Mouse (Mus musculus) right cerebral cortex, postnatal 36 days (tissue): ENCODE measurements around the gene Arl15.
A peak's percentile ranks its signal among the peaks of the same experiment; 100 is the strongest.

Experiments used
- DNase-seq, 2 experiments: peaks; one replicate each; pipeline ENCODE4 v3.0.0; 2022; ENCODE audit warnings: low spot score in 2 of 2, mixed read lengths in 1 of 2

Gene Arl15

DNA sequence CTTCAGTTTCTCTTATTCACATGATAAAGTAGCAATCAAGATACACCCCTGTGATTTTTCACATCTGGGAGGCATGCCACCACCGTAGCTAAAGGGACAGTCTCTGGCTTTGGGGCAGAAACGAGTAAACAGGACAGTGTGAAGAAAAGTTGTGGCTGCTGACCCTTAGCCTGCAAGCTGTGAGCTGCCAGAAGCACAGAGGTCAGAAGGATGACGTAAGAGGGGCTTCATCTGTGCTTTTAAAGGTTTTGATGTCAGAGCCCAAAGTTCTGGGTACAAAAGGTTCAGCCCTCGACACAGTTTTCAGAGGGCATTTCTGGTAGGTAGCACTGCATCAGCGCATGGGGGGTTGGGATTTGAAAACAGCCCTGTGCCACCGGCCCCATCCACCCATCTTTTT, 266.0 kb downstream of the Arl15 start:
- DNase-seq, result no peak

DNA sequence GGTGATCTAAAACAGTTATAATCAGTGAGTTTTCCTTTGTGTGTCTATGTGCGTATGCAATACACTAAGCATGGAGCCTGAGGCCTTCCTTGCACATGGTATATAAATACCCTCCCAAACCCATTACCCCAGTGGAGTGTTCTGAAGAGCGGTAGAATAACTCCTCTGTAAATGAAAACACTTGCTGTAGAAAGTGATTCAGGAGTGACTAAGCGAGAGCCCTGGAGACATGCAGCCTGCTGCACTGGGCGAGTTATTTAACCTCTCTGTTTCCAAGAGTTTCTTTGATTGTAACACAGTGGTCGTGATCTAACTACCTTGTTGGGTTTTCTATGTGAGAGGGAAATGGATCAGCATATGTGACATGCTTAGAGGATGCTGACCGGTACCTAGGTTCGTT, 266.9 kb downstream of the Arl15 start:
- no peak for DNase-seq

DNA sequence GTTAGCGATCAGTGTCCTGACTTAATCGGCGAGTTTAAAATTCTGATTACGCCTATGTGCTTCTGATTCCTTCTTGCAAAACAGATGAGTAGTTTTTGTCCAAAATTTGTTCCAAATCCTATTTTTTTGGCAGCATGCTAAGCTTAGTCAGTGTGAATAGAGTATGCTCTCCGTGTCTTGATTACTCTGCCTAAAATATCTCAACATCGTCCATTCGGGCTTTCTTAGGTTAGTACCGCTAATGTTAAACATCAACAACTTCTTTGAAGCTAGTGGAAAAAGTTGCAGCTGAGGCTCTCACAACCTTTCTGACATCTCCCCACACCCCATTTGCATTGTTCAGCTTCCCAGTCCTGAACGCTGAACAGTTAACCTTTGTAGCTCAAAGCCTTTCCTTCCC, 269.8 kb downstream of the Arl15 start:
- no peak for DNase-seq

DNA sequence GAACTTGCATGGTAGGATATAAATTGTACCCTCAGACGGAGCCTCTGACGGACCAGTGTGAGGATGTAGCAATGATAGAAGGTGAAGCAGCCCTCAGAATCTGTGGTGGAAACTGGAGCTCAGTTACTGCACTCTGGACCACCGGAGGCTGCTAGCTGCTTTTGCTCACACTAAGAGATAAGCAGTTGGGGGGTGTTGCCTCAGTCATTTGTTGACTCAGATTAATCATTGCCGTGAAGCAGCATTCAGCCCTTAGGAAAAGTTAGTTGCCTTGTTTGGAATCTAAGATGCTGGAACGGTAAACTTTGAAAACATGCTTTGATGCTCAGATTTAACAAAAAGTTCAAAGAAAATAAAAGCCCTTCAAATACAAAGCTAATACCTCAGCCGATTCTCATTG, 270.7 kb downstream of the Arl15 start:
- no peak for DNase-seq

DNA sequence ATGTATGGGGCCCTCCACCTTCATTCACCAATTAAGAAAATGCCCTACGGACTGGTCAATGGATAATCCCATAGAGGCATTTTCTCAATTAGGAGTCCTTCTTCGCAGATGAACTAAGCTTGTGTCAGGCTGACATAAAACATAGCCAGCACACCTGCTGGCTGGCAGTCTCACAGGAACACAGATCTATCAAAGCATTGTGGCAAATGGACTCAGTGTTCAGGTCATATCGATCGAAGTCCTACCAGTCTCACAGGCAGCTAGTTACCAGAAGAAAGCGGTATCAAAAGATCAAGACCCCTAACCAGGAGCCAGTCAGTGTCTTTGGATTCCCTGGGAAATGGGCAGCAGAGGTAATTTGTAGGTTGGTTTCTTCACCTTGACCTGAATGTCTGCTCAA, 274.1 kb downstream of the Arl15 start:
- no peak for DNase-seq

DNA sequence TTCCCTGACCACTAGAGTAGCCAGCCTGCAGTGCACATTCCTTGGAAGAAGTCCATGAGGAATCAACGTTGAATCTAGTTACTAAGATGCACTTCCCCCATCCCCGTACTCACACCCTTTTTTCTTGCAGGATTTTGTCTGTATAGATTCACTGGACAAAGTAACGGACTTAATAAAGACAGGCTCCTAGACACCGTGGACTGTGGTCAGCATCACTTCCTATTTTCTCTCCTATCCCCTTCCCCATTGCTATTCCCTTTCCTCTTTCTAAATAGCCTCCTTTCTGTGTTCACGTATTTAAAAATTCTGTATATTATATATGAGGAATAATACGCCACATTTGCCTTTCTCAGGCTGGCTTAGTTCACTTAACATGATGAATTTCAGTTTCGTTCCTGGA, 277.1 kb downstream of the Arl15 start:
- DNase-seq, result no peak

DNA sequence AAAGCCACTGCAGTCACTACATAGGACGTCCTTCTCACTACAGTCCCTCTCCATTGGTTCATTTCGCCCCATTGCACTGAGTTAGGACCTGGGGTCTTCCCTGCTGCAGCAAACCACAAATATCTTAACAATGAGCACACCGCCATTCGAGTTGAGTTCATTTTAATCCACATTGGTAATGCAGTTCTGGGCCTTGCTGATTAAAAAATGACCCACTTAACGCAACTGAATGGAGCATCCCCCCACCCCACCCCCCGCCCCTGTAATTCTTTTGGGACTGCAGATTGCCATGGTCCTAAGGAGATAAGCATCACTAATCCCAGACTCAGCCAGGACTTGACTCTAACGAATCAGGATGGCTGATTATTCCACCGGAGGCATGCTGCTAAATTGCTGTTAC, 280.2 kb downstream of the Arl15 start:
- no peak for DNase-seq

DNA sequence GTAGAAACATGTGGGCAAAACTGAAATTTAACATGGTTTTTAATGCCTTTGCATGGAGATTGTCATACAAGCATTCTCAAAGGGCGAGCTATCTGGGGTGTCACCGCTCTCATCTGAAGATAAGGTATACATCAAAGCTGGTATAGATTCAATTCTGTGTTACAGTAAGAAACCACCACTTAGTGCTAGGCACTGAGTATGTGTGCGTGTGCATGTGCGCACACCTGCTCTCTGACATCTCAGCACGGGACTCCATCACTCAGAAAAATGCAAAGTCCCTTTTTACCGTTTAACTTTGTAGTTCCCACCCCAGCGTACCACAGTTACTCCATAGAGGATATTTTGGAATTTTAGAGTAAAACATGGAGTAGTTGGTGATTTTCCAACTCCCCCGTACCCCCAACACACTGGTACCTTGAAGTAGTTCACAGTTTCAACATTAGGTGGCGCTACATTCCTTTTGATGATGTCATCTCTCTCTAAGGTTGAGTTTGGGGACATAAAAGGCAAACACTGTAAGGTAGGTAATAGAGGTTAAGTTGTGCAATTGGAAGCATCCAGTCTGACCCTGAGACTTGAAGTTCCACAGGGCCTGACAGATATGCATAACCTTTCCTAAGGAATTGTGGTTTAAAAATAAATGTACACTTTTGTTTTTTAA, 281.5 kb downstream of the Arl15 start:
- no peak for DNase-seq

DNA sequence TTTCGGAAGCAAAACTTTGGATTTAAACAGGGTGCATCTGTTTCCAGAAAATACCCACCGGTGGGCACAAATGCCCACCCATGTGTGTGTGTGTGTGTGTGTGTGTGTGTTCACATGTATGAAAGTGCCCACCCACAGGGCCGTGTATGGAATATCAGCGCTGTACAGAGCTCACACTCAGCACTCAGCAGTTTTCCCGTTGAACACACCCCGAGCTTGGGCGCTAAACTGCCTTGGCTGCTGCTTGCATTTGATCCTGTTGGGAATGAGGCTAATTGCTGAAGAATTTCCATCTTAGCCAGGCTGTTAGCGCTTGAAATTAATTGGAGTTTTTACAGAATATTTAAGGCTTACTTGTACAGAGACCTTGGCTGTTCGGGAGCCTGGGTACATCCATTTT, 282.9 kb downstream of the Arl15 start:
- DNase-seq, result no peak

DNA sequence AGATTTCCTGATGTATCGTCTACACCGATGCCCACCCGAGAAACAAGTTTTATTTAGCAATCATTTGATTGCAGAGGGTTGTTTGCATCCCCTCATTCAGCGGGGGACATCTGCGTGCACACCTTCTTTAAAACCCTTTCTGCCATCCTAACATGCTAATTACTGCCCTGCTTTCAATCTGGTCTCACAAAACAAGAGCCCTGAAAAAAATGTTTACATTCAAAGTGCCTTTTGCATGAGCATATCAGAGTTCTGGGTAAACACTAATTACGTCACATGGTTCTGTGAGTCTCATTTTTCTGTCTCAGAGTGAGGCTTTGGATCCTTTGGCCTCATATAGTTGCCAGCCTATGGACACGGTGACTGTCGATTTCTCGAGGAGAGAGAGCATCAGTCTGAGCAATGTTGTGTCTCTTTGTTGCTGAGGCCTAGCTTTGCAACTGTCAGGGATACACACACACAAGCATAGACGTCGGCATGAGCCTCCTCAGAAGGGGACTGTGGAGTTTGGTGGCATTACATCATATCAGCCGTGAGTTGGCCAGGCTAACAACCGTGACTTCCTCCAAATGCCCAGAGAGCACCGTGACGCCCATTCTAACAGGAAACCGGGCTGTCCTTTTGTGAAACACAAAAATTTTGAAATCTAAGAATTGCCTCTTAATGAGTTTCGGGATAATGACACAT, 283.4 kb downstream of the Arl15 start:
- no peak for DNase-seq

DNA sequence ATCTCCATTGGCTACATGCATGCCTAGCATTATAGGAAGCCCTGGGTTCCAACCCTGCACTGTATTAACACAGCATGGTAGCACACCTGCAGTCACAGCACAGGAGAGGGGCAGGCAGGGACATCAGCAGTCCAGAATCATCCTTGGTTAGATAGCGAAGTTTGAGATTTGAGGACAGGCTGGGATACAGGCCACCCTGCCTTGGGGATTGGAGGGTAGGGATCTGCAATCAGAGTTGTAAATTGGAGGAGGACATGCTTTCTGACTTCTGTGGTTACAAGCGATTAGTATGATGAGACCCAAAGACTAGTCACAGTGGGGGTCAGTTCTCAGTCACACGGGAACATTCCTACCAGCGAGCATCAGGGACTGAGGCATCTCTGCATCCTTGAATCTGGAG, 284.5 kb downstream of the Arl15 start:
- DNase-seq, result no peak

DNA sequence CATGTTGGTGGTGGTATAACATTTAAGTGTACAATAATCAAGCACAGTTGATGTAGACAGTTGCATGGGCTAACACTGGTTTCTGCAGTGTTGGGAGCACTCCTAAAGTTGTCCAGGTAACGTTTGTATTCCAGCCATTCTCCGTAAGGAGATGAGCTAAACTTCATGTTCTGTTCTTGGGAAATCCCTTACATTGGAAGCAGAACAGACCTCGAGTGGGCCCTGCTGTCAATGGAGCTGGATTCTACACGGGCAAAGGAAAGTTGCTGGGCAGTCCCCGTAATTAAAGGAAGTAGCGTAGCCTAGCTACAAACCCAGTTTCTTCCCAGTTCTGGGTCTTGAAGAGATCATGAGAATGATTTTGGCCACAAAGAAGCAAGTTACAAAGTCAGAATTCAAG, 285.4 kb downstream of the Arl15 start:
- no peak for DNase-seq

DNA sequence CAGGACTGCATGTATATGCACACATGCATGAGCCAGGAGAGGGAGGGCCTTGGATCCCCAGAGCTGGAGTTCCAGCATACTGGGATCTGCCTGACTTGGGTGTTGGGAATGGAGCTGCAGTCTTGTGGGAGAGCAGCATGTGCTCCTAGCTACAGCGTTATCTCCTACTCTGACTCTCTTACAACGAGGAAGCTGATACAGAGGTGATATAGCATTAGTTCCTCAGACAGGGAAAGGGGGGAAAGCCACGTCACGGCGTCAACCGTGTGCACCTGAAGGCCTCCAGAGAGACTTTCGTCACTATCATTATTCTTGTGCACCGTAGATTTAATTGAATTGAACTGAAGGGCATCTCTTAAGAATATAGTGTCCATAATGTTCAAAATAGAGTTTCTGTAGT, 286.2 kb downstream of the Arl15 start:
- no peak for DNase-seq

DNA sequence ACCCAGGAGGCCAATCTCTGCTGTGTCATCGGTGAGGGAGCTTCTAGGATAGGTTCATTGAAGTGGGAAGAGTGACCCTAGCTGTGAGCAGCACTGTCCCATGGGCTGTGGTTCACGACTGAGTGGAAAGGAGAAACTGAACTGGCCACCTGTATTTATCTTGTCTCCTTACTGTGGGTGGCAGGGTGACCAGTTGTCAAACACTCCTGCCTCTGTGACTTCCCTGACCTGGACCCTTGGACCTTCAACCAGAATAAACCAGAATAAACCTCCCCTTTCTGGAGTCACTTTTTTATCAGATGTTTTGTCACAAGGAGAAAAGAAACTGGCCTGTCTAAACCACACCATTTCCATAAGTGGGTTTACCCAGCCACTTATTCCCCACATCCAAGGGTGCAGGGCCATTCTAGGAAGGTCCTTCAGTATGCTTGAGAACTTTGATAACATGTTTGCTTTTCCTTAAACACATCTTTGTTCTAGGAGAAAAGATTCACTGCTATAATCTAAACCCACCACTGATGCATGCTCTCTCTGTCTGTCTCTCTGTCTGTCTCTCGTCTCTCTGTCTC, 289.3 kb downstream of the Arl15 start:
- no peak for DNase-seq

DNA sequence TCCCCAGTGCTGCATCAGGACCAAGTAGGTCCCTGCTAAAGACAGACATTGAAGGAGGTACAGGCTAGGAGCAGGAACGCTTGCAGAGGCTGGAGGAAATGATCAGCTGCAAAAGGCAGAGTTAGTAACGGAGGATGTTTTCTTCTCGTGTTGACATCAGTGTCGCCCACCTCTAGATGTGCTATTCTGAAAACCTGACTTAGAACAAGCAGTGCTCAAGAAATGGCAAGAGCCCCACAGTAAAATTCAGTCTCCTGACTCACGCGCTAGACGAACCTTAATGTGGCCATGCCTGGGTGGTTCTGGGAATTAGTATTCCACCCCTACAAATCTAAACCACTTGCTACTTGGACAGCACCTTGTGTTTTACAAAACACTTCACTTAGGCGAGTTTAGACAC, 291.1 kb downstream of the Arl15 start:
- peak; percentile 54 to 81 for DNase-seq

DNA sequence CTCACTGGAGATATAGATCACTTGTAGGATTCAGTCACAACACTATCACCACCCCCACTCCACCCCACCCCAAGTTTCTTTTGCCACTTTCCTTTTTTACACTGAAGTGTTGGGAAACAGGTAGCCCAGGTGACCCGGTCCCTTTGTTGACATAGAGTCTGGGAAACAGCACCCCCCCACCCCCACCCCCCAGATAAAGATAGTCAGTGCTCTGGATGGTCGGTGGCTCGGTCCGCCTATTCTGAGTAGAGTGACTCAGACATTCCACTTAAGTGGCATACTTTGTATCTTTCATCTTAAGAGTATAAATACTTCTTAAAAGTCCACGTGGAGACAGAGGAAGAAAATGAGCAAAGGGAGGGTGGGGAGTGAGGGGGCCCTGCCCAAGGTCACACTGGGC, 292.0 kb downstream of the Arl15 start:
- DNase-seq, result no peak

DNA sequence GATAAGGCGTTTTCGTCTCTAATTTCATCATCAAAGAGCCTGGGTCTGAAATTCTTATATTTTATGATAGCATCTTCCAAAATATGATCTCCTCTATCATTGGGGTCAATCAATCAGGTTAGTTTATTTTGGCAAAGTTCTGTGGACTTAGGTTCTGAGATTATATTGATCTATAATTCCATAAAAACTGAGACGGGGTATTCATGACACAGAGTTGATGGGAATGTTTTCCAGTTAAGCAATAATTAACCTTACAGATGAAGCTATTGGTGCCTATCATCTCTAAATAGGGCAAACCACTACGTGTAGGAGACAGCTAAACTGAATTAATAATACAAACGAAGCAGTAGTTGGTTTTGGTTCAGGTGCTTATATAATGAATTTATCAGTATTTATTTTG, 292.5 kb downstream of the Arl15 start:
- DNase-seq, result no peak

DNA sequence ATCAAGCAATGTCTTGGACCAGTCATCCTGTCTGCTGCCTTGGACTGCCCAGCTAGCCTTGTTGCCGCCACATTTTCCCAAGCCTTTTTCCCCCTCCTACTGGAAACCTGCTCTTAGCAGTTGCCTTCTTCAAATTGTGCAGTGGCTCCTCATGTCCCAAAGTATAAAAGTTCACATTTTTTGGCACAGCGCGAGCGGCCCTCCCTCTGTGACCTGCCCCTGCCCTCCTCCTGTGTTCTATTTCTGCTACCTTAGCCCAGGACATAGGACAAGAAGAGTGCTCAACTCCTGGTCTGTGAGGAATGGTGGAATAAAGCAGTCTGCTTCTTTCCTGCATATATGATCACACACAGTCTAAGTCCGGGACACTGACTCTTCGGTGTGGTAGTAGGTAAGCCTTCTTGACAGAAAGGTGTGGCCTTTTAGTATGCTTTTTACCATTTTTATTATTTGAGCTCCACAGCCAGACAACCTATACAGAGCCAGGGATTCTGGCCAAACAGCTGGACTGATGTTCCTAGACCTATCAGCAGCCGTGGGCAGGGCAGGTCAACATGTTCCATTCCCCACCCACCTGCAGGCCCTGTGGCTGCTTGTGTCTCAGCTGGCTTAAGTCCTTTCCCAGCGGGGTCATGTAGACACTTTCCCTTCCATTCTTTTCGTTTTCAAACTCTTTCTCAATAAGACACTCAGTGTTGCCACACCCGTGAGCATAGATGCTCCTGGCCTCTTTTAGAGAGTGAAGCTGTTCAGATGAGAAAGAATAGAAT, 293.6 kb downstream of the Arl15 start:
- no peak for DNase-seq

DNA sequence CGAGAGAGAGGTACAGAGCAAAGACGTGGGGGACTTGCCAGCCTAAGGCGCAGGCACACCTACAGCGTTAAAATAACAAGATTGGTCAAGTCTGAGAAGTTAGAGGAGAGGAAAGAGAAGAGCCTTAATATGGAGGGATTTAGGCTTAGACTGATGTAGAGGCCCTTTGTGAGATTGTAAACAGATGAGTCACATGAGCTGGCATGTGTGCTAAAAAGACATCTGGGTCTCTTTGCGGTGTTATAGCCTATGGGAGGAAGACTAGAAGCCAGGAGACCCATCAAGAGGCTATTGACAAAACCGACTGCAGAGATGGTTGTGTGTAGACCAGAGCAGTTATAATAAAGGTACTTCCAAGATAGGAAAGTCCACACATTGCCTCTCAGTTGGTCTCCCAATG, 296.5 kb downstream of the Arl15 start:
- DNase-seq, result no peak

DNA sequence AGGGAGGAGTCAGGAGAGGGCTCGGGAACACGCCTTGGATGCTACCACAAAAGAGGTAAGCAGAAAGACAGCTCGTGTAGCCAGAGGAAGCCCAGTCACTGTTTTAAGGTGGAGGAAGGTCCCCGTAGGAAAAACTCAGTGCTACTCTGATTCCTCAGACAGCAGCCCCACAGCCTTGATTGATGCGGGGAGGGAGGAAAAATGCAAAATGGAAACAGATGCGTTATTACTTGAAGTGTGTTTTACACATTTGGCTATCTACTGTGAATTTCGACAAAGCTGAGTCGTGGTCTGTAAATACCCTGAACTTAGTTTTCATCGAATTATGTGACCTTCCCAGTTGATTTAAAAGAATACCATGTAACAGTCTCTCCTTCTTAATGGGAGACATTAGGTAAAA, 296.9 kb downstream of the Arl15 start:
- DNase-seq, result no peak

DNA sequence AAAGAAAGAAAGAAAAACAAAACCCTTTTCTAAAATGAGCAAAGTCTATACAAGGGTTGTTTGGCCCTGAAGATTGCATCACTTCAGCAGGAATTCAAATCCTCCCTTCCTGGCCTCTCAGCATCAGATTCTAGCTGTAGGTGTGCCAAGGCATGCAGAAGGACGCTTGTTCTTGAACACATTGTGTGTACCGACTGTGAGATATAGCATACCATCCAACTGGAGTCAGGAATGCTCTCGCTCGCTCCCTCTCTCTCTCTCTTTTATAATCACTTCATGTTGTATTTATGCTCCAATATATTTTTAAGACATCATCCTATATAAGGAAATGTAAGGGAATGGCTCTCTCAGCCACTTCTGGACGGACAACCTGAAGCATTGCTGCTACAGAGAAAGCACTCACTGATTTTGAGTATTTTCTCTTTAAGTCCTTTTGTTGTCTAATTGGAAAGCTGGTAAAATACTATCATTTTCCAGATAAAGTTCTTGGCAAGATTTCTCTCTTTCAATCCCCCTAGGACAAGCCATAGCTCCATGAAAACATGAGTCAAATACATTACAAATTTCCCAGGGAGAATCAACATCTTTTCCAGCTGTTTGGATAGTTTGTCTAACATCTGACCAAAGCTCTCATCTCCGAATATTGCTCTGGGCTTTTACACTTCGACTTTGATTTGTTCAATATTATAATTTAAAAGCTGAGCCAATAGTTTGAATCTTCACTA, 300.0 kb downstream of the Arl15 start:
- no peak for DNase-seq

DNA sequence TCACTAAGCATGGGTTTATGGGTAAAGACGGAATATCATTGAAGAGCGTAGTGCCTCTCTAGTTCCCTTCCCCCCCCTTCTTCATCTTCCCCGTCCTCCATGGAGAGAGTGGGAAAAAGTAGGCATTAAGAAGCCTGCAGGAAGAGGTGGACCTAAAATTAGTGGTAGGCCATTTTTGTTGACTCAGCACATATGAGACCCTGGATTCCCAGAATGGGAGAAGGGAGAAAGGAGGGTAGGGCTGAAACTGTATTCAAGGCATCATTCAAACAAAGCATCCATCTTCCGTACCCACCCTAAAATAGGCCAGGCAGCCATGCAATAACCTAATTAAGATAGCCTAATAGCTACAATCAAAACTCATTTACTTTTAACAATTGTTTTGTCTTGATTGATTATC, 301.1 kb downstream of the Arl15 start:
- no peak for DNase-seq
